Mouse (Mus musculus) thymus, postnatal 36 days (tissue): Measurements from ENCODE around the gene Gpr142.
A peak's percentile ranks its signal among the peaks of the same experiment; 100 is the strongest.

Experiments used
- DNase-seq, 2 experiments: peaks; one replicate each; pipeline ENCODE4 v3.0.0; 2022; ENCODE audit warnings: mixed read lengths in 2 of 2

The Gpr142 gene

GRCm38 (mm10) chr11:114798624-114799023 lies at the start of gene Gpr142:
Gene Gpr142, plus strand, starts transcription at chr11:114798924.
- no peak for DNase-seq

GRCm38 (mm10) chr11:114764820-114765818 lies 33.6 kb upstream of the Gpr142 start, which contains the start of gene Kif19a:
Gene Kif19a, plus strand, starts transcription at chr11:114765388.
- peak; percentile 9 to 19 for DNase-seq

- DNase-seq: no peak
Measured at GRCm38 (mm10) chr11:114769911-114770310, 28.8 kb upstream of the Gpr142 start.

- no peak for DNase-seq
Measured at GRCm38 (mm10) chr11:114771896-114772295, 26.8 kb upstream of the Gpr142 start.

GRCm38 (mm10) chr11:114780076-114780475 lies 18.6 kb upstream of the Gpr142 start:
- no peak for DNase-seq

GRCm38 (mm10) chr11:114785892-114786291 lies 12.8 kb upstream of the Gpr142 start:
- no peak for DNase-seq

- DNase-seq: no peak
Measured at GRCm38 (mm10) chr11:114786326-114786725, 12.4 kb upstream of the Gpr142 start.

GRCm38 (mm10) chr11:114787611-114788010 lies 11.1 kb upstream of the Gpr142 start:
- no peak for DNase-seq

GRCm38 (mm10) chr11:114789061-114789714 lies 9.5 kb upstream of the Gpr142 start:
- DNase-seq: peak; percentile 64 to 73

GRCm38 (mm10) chr11:114789716-114790115 lies 9.0 kb upstream of the Gpr142 start:
- DNase-seq: no peak

- DNase-seq: no peak
Measured at GRCm38 (mm10) chr11:114790171-114790570, 8.6 kb upstream of the Gpr142 start.

- DNase-seq: no peak
Measured at GRCm38 (mm10) chr11:114790841-114791240, 7.9 kb upstream of the Gpr142 start.

- no peak for DNase-seq
Measured at GRCm38 (mm10) chr11:114791351-114791889, 7.3 kb upstream of the Gpr142 start.

GRCm38 (mm10) chr11:114791891-114792411 lies 6.8 kb upstream of the Gpr142 start:
- DNase-seq: no peak

GRCm38 (mm10) chr11:114792931-114793494 lies 5.7 kb upstream of the Gpr142 start:
- no peak for DNase-seq

GRCm38 (mm10) chr11:114793868-114794545 lies 4.7 kb upstream of the Gpr142 start:
- DNase-seq: no peak

- DNase-seq: no peak
Measured at GRCm38 (mm10) chr11:114794691-114795090, 4.0 kb upstream of the Gpr142 start.

GRCm38 (mm10) chr11:114795231-114795746 lies 3.4 kb upstream of the Gpr142 start:
- peak; percentile 23 to 39 for DNase-seq

- DNase-seq: no peak
Measured at GRCm38 (mm10) chr11:114795848-114796322, 2.8 kb upstream of the Gpr142 start, which contains the start of gene Btbd17. Gene Btbd17, minus strand, starts transcription at chr11:114795945.

GRCm38 (mm10) chr11:114797176-114797575 lies 1.5 kb upstream of the Gpr142 start:
- DNase-seq: no peak

- no peak for DNase-seq
Measured at GRCm38 (mm10) chr11:114797981-114798380, 743 bp upstream of the Gpr142 start.

GRCm38 (mm10) chr11:114801906-114802305 lies 3.2 kb downstream of the Gpr142 start:
- no peak for DNase-seq
